Mouse (Mus musculus) forebrain, embryonic 16.5 days (tissue): ENCODE measurements around the gene Pmm2. TPM values are rescaled to one million over a fixed set of nuclear protein-coding genes. Genes with fewer than 3 reads are reported as not detected.

Source experiments
- ATAC-seq: fragments of 200-750 bp; cut with Nextera tagmentation; 2 replicates; pipeline ENCODE4 v1.8.0; 2017; ENCODE audit warnings: mild to moderate bottlenecking, moderate library complexity
- H3K27ac ChIP-seq: fragments of 300-500 bp; sonication (generic); 2 replicates; pipeline ENCODE4 v1.5.1; 2014; ENCODE audit warnings: low read length, control low read depth
- H3K27me3 ChIP-seq: fragments of 300-500 bp; sonication (generic); replicated peaks from 2 replicates; pipeline ENCODE4 v1.6.1; 2014; ENCODE audit warnings: low read length; ENCODE audit not compliant: control insufficient read depth, insufficient read depth
- H3K36me3 ChIP-seq: fragments of 300-500 bp; sonication (generic); 2 replicates; pipeline ENCODE4 v1.6.1; 2014; ENCODE audit not compliant: control insufficient read depth, insufficient read depth
- H3K4me1 ChIP-seq: fragments of 300-500 bp; sonication (generic); replicated peaks from 2 replicates; pipeline ENCODE4 v1.6.1; 2014; ENCODE audit warnings: low read length; ENCODE audit not compliant: control insufficient read depth, insufficient read depth
- H3K4me2 ChIP-seq: fragments of 300-500 bp; sonication (generic); 2 replicates; pipeline ENCODE4 v1.6.1; 2014; ENCODE audit warnings: mild to moderate bottlenecking, low read length, control low read depth
- H3K4me3 ChIP-seq: fragments of 300-500 bp; sonication (generic); replicated peaks from 2 replicates; pipeline ENCODE4 v1.5.1; 2014; ENCODE audit warnings: mild to moderate bottlenecking, low read length, control low read depth
- H3K9ac ChIP-seq: fragments of 300-500 bp; sonication (generic); replicated peaks from 2 replicates; pipeline ENCODE4 v1.6.1; 2014; ENCODE audit warnings: low read depth, low read length, control low read depth
- H3K9me3 ChIP-seq: fragments of 300-500 bp; sonication (generic); 2 replicates; pipeline ENCODE4 v1.6.1; 2016; ENCODE audit warnings: low read length; ENCODE audit not compliant: control insufficient read depth
- WGBS: fragments of 180-500 bp; shearing (Covaris S2); extraction: QIAGEN DNeasy Blood & Tissue Kit; methylation state at CpG from one replicate; pipeline ENCODE4 v1.1.7; 2014; 5-methylcytosine and 5-hydroxymethylcytosine counted together
- polyA plus RNA-seq: library from polyadenylated mRNA; unstranded; fragments of >200 nt; fragmentation: Nextera tagmentation; extraction: Ambion mirVana; gene quantifications from 2 replicates; pipeline ENCODE4 v1.2.1, GENCODE M21; 2015

The Pmm2 gene
- 48.1 and 53.4 TPM in 2 replicates for polyA plus RNA-seq

DNA sequence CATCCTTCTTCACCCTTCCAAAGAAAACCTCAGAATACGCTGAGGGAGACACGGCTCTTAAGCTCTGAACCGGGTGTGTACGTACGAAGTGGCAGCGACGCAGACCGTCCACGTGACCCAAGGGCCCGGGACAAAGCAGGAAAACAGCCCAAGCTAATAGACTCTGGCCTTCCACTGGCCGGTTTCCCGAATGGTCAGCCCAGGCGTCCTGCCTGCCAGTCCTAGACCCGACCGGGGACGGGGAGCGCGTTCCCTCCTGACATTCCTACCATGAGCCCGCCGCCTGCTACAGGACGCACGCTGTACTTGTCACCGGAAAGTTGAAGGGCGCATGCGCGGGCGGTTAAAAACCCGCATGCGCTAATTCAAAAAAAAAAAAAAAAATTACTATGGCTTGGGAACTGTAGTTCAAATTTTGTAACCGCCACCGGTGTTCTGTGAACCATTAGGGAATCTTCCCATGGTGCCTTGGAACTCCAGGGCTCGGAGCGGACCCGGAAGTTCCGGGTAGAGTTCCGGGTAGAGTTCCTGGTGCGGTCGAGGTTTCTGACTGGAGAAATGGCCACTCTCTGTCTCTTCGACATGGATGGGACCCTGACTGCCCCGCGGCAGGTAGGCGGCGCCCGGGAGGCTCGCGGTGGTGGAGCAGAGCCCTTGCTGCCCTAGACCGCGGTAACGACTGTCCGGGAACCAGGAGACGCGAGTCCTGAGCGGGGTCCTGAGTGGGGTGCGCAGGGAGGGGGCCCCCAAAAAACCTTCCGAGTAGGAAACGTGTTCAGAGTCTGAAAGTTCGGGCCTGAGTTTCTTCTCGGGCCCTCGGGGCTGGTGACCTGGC, at the start of gene Pmm2, which contains the start of gene Tmem186:
TSS of gene Pmm2 (plus strand) at position 458 of the 835 bp plus-strand sequence.
TSS of gene Tmem186 (minus strand) at position 496 of the 835 bp plus-strand sequence.
- WGBS = under 1% methylated on average over 59 of the region's 59 CpGs
- Histone ChIP-seq H3K4me2 (peak within 1 kb of the TSS; percentile 64), H3K9me3 (no peaks in the 10 kb centered on the region), H3K36me3 (peaks cover 2% of the 10 kb centered on the region; the same call in 1 of the 2 replicates), H3K9ac (peak within 1 kb of the TSS; percentile 78), H3K27ac (peak within 1 kb of the TSS; percentile 82), H3K4me3 (peak within 1 kb of the TSS; percentile 96), H3K4me1 (peaks cover 25% of the 10 kb centered on the region), H3K27me3 (no peaks in the 10 kb centered on the region)
- ATAC-seq = peak; percentile 96

DNA sequence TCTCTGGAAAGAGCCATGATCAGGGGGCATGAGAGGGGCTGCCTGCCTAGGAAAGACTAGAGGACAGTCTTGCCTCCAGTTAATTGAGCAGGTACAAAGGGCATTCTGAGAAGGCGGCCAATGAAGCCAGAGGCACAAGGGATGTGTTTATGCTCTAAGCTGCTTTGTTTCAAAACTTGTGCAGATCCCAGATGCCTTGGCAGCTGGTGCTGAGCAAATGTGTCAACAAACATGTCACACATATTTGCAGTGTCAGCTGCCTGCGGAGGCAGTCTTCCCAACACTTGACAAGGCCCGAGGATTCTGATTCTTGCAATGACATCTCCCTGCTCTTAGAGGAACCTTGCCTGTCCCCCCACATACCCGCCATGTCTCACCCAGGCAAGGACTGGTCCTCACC, 42.1 kb upstream of the Pmm2 start:
- Histone ChIP-seq H3K9ac (no peak overlapping the region), H3K27me3 (peaks cover 14% of the 10 kb centered on the region; the same call in 1 of the 2 replicates), H3K9me3 (no peaks in the 10 kb centered on the region), H3K4me1 (no peaks in the 10 kb centered on the region; the same call in 1 of the 2 replicates), H3K4me2 (no peak overlapping the region), H3K27ac (no peak overlapping the region), H3K36me3 (no peaks in the 10 kb centered on the region), H3K4me3 (no peak overlapping the region)
- ATAC-seq = peak; percentile 78
- 51% methylated on average over 4 of the region's 4 CpGs for WGBS

DNA sequence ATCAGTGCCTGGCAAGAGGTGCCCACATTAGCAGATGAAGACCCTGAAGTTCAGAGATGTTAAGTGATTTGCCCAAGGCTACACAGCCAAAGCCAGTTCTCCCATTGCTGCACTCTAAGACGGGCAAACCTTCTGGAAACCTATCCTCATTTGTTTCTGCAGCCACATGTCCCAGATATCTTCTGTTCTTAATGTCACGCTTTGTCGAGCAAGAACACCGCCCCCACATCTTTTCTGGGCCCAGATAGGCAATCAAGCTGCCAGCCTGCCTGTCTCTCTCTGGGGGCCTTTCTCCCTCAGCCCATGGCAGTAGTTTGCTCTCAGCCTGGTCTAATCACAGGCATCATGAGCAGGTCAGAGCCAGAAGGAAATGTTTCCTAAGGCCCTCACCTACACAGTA, 41.1 kb upstream of the Pmm2 start:
- Histone ChIP-seq H3K9ac (no peak overlapping the region), H3K9me3 (no peaks in the 10 kb centered on the region), H3K4me2 (no peak overlapping the region), H3K27ac (no peak overlapping the region), H3K36me3 (no peaks in the 10 kb centered on the region), H3K4me1 (no peaks in the 10 kb centered on the region; the same call in 1 of the 2 replicates), H3K27me3 (peaks cover 18% of the 10 kb centered on the region; the same call in 1 of the 2 replicates), H3K4me3 (no peak overlapping the region)
- ATAC-seq = no peak
- WGBS = 53% methylated on average over 4 of the region's 4 CpGs

DNA sequence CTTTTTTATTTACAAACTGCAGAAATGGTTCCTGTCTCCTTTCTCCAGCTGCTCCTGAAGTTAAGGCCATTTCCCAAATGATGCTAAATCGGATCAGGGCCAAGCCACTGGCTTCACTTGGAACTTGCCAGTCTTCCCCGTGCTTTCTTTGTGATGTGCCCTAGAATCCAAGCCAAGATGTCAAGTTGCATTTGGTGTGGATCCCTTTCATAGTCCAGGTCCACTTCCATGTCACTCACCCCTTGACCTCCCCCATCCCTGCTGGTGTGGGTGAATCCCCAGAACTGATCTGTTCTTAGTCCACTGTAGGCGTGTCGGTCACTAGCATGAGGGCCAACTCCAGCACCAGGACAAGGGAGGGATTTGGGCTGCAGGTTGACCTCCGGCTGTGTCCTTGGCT, 40.0 kb upstream of the Pmm2 start:
- Histone ChIP-seq H3K4me2 (no peak overlapping the region), H3K9ac (no peak overlapping the region), H3K4me1 (no peaks in the 10 kb centered on the region; the same call in 1 of the 2 replicates), H3K36me3 (no peaks in the 10 kb centered on the region), H3K27ac (no peak overlapping the region), H3K9me3 (no peaks in the 10 kb centered on the region), H3K27me3 (peaks cover 16% of the 10 kb centered on the region; the same call in 1 of the 2 replicates), H3K4me3 (no peak overlapping the region)
- 85% methylated on average over 5 of the region's 5 CpGs for WGBS
- ATAC-seq = no peak

DNA sequence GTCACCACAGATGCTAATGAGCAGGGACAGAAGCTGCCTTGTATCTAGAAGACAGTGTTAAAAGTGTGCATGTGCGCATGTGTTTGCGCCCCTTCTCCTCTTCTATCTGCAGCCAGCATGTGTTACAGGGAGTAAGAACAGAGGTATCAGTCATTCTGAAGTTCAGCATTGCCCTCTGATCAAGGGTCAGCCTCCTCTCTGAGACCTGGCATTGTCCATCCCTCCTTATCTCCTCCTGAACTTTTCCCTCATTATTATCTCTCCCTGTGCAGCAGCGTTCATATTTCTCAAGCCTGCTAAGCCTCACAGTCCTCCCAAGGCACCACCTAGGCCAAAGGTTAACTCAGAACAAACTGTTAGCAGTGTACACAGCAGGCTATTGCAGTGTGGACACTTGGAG, 33.7 kb upstream of the Pmm2 start:
- Histone ChIP-seq H3K27me3 (peaks cover 8% of the 10 kb centered on the region; the same call in 1 of the 2 replicates), H3K4me2 (no peak overlapping the region), H3K4me1 (no peaks in the 10 kb centered on the region), H3K9me3 (no peaks in the 10 kb centered on the region), H3K9ac (no peak overlapping the region), H3K36me3 (no peaks in the 10 kb centered on the region), H3K27ac (no peak overlapping the region), H3K4me3 (no peak overlapping the region)
- ATAC-seq = no peak
- WGBS = 82% methylated on average over 3 of the region's 3 CpGs

DNA sequence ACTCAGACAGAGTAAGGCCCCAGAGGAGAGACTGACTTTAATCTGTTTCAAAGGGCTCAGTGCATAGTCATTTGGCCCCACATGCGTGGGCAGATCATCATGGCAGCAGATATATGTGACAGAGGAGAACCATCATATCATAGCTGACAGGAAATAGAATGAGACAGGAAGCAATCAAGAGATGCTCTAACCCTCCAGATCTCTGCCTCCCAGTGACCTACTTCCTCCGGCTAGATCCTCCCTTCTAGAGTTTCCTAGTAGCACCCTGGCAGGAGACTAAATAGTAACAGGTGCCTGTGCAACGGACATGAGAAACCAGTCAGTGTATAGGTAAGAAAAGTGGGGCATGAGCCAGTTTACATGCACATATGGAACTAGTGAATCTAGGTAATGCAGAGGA, 27.1 kb upstream of the Pmm2 start:
- Histone ChIP-seq H3K9me3 (no peaks in the 10 kb centered on the region), H3K27me3 (no peaks in the 10 kb centered on the region), H3K4me3 (no peak overlapping the region), H3K4me1 (no peaks in the 10 kb centered on the region), H3K9ac (no peak overlapping the region), H3K4me2 (no peak overlapping the region), H3K36me3 (no peaks in the 10 kb centered on the region), H3K27ac (no peak overlapping the region)
- no peak for ATAC-seq
- 83% methylated on average over 3 of the region's 3 CpGs for WGBS

DNA sequence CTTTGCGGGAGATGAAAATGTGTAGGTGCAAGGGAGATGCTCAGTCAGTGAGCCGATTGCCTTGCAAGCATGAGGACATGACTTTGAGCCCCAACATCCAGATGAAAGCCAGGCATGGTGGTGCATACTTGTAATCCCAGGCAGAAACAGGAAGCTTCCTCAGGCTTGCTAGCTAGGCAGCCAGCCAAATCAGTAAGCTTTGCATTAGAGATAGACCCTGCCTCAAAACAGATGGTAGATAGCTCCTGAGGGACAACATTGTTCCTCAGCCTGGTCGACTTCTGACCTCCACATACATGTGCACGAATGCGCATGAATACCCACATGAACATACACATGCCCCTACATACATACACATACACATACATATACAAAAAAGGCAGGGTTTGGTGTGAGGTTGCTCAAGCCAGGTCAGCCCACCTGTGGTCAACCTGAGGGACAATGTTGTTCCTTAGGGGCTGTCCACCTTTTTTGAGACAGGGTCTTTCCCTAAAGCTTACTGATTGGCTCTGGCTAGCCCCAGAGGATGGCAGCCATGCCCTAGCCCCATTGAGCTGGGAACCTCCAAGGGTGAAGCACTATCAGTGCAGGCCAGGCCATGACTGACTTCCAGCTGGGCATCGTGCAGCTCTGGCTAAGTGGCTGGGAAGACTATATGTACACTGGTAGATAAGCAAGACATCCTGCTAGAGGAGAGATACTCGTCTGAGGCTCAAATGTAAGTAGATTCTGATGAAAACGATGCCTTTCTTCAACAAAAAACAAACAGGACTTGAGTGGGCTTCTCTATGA, 25.1 kb upstream of the Pmm2 start:
- H3K9me3 ChIP-seq = no peaks in the 10 kb centered on the region
- no peak overlapping the region for H3K27ac ChIP-seq
- H3K9ac ChIP-seq = no peak overlapping the region
- no peak overlapping the region for H3K4me2 ChIP-seq
- H3K4me3 ChIP-seq = no peak overlapping the region
- H3K4me1 ChIP-seq = no peaks in the 10 kb centered on the region
- H3K36me3 ChIP-seq = no peaks in the 10 kb centered on the region
- ATAC-seq = no peak
- WGBS = 90% methylated on average over 8 of the region's 8 CpGs
- no peaks in the 10 kb centered on the region for H3K27me3 ChIP-seq

DNA sequence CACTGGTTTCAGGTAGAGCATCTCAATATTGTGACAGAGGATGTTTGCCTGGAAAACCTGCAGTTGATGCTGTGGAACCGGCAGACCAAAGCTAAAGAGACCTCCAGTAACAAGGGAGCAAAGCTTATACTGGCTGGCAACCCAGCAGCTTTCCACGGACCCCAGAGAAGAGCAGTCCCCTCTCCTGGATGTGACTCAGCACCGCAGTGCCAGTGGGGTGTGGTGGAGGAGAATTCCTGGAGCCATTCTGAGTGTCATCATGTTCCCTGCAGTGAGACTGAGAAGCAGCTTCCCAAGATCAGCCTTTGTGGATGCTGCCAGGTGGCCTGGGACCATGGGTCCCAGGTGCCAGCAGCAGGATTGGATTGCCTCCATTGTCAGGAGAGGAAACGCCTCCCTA, 24.4 kb upstream of the Pmm2 start:
- Histone ChIP-seq H3K27ac (no peak overlapping the region), H3K36me3 (no peaks in the 10 kb centered on the region), H3K27me3 (no peaks in the 10 kb centered on the region), H3K4me3 (no peak overlapping the region), H3K9ac (no peak overlapping the region), H3K4me2 (no peak overlapping the region), H3K9me3 (no peaks in the 10 kb centered on the region), H3K4me1 (no peaks in the 10 kb centered on the region)
- no peak for ATAC-seq
- WGBS = 79% methylated on average over 4 of the region's 4 CpGs

DNA sequence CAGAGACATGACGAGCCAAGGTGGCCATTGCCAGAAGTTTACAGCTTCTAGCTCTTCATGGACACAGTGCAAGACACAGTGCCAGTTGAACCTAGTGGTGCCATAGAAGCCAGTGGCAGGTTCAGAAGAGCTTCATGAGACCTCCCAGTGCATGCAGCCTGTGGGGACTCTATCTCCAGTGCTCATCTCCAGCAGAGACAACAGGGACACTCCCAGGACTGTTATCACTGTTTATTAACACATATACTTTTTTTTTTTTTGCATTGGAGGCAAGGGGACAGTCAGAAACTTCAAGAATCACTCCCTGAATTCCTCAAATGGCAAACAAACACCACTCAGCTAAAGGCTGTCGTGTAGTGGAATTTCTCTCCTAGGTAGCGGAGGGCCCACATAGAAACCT, 24.0 kb upstream of the Pmm2 start:
- H3K9ac ChIP-seq = no peak overlapping the region
- WGBS = 80% methylated on average over 3 of the region's 3 CpGs
- no peak overlapping the region for H3K4me2 ChIP-seq
- no peaks in the 10 kb centered on the region for H3K9me3 ChIP-seq
- H3K36me3 ChIP-seq = peaks cover 1% of the 10 kb centered on the region; the same call in 1 of the 2 replicates
- no peak overlapping the region for H3K27ac ChIP-seq
- H3K4me3 ChIP-seq = no peak overlapping the region
- no peaks in the 10 kb centered on the region for H3K4me1 ChIP-seq
- ATAC-seq = no peak
- H3K27me3 ChIP-seq = no peaks in the 10 kb centered on the region
